Mouse (Mus musculus): ENCODE measurements around the gene Tmem79.

- TF ChIP-seq CTCF (IDR thresholded peaks at IDR 0.05; ENCODE audit: low read depth) (no peak), EP300 (IDR thresholded peaks at IDR 0.05; ENCODE audit: low read depth) (no peak)
Measured at GRCm38 (mm10) chr3:88299172-88299571, 36.8 kb downstream of the Tmem79 start.

Data from liver, embryonic 14.5 days (tissue).